Mouse (Mus musculus): ENCODE results near the gene Golga4.
A peak's percentile ranks its signal among the peaks of the same experiment; 100 is the strongest.

The Golga4 gene

DNA sequence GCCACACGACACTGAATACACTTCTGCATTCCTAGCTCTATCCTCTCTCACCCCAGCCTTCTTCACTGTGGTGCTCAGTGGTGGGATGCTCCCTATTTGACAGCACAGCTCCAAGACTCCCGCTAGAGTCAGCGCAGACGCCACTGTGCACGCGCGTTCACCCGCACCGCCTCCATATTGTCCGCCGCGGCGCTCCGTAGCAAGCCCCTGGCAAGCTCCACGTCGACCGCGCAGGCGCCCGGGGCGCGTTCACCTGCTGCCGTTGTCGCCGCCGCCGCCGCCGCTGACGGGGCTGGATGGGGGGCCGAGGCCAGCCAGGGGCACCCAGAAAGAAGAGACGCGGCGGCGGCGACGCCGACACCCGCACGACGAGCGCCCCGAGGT is at the start of gene Golga4:
Gene Golga4 (plus strand): TSS at position 248 of the 384 bp plus-strand sequence.
- peak; percentile 60 for DNase-seq (ENCODE audit: low spot score)

DNA sequence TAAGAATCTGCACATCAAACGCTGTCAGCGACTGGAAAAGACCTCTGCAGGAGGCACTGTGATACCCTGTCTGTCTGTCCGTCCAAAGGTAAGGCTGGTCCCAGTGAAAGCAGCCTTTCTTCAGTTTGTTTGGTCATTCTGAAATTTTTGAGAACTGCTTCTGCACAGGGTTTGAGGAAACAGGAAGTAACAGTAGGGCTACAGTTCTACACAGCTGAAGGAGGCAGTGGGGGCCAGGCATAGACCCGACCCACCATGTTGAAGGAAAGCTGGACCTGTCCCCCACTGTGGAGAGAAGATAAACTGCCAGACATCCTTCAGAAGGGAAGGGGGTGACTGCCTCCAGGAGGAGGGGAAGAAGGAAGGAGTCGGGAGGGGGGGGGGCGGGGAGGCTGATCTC is 49.7 kb upstream of the Golga4 start:
- DNase-seq (ENCODE audit: low spot score) = no peak

DNA sequence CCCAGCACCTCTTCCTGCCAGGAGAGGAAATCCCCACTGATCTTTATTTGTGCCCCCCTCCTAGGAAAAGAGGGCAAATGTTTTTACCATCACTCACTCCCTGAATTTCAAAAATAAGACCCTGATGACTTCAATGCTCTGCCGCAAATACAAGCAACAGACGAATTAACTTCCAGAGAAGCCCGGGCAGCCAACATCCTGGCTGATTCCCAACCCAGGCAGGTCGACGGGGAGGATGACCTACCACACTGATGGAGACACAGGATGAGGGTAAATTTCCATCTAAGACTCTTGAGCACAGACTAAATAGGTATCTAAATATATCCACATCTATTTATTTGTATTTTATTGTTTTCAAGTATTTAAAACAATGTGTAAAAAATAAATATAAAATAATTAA is 48.0 kb upstream of the Golga4 start:
- no peak for DNase-seq (ENCODE audit: low spot score)

DNA sequence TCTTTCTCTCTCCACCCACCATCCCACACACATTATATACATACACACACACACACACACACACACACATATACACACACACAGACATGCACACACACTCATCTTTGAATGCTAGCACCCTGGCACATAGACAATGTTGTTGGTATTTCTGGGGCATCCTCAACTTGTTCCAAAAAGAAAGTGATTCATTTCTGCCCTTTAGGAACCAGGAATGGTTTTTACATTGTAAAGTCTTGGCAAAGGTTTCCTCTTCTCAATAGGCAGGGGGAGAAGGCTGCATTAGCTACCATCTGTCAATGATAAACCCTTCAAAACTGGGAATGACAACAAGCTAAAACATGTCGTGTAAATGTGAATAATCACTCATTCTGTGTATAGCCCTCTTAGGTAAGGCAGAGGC is 42.0 kb upstream of the Golga4 start:
- no peak for DNase-seq (ENCODE audit: low spot score)

- DNase-seq (ENCODE audit: low spot score) = no peak
Measured at GRCm38 (mm10) chr9:118468301-118468700, 37.8 kb upstream of the Golga4 start.

DNA sequence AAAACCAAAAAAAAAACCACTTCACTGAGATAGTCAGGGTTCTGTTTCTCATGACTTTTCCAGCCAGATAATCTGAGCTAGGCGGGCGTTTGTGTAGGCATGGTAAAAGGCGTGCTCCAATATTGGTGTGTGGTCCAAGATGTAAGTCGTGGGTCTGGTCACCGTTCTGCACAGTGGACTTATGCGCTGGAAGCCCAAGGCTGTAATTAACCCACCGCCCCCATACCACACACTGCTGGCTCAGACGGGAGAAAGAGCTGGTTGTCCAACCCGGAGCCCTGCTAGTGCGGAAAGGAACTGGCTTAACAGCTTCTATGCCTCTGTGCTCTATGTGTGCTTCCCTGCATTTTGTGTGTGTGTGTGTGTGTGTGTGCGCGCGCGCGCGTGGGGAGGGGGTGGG is 36.8 kb upstream of the Golga4 start:
- no peak for DNase-seq (ENCODE audit: low spot score)

- DNase-seq (ENCODE audit: low spot score) = no peak
Measured at GRCm38 (mm10) chr9:118471296-118471695, 34.8 kb upstream of the Golga4 start.

DNA sequence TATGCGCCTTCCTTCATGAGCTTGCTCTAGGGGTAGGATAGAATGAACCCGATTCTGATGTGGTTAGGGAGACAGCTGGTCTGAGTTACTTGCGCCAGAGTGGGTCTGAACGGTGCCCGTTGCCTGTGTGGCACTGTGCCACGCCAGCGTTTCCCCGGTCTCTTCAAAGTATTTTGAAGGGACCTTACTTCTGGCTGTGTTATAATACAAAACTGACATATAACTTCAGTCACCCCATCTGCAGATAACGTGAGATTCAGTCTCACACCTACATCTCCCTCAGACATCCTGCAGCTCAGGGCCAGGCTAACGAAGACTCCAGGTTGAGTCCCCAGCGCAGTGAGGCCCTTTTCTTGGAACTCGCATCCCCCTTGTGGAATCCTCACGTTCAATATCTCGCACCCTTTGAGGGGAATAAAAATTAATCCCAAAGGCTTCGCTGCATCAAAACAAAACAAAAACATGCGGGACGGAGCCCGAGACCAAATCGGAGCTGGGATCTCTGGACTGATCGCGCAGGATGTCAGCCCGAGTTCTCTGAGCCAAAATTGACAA is 29.8 kb upstream of the Golga4 start:
- DNase-seq (ENCODE audit: low spot score) = no peak

DNA sequence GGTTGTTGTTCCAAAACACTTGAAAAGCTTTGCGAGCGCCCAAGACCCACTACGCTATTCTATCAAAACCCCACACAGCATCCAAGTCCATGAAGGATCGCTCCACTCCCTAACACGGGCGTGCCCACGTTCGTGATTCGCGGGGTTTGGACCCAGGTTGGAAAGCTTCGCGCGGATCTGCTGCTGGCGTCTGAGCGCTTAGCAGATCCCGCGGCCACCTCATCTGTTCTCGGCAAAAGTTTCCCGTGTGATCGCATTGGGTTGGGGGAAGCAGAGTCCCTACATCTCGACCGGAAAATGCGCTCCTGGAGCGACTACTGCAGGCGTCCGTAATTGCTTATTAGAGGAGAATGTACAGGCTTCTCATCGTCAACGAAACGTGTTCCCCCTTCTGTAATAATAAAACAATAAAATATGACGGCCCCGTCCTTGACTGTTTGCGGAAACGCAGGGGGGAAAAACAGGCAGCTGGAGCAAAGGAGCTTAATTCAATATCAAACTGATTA is 29.2 kb upstream of the Golga4 start:
- no peak for DNase-seq (ENCODE audit: low spot score)

- DNase-seq (ENCODE audit: low spot score) = no peak
Measured at GRCm38 (mm10) chr9:118477281-118477931, 28.7 kb upstream of the Golga4 start.

DNA sequence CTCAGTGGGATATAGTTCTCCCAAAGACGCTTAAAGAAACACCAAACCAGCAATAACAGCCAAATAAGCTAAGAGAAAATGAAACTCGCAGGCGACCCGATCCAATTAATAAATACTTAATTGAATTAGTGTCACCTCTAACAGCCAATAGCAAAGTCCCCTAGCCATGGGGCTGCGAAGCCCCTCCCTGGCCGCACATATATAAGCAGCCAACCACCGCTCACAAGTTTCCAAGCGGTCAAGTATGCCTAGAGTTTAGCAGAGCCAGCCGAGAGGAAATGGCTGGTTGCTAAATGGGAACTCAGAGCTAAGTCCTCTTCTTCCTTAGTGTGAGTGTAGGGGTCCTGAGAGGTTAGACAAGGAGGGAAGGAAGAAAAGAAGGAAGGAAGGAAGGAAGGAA is 28.1 kb upstream of the Golga4 start, which contains the start of gene Eomes:
Gene Eomes (plus strand): TSS at position 252 of the 400 bp plus-strand sequence.
- no peak for DNase-seq (ENCODE audit: low spot score)

- no peak for DNase-seq (ENCODE audit: low spot score)
Measured at GRCm38 (mm10) chr9:118478458-118478838, 27.6 kb upstream of the Golga4 start.

DNA sequence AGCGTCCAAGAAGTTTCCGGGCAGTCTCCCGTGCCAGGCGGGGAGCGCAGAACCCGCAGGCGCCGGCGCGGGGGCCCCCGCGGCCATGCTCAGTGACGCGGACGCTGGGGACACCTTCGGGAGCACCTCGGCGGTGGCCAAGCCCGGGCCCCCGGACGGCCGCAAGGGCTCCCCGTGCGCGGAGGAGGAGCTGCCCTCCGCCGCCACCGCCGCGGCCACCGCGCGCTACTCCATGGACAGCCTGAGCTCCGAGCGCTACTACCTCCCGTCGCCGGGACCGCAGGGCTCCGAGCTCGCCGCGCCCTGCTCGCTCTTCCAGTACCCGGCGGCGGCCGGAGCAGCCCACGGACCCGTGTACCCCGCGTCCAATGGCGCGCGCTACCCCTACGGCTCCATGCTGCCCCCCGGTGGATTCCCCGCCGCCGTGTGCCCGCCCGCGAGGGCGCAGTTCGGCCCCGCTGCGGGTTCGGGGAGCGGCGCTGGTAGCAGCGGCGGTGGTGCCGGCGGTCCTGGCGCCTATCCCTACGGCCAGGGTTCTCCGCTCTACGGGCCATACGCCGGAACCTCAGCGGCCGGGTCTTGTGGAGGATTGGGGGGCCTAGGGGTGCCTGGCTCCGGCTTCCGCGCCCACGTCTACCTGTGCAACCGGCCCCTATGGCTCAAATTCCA is 27.1 kb upstream of the Golga4 start:
- no peak for DNase-seq (ENCODE audit: low spot score)

DNA sequence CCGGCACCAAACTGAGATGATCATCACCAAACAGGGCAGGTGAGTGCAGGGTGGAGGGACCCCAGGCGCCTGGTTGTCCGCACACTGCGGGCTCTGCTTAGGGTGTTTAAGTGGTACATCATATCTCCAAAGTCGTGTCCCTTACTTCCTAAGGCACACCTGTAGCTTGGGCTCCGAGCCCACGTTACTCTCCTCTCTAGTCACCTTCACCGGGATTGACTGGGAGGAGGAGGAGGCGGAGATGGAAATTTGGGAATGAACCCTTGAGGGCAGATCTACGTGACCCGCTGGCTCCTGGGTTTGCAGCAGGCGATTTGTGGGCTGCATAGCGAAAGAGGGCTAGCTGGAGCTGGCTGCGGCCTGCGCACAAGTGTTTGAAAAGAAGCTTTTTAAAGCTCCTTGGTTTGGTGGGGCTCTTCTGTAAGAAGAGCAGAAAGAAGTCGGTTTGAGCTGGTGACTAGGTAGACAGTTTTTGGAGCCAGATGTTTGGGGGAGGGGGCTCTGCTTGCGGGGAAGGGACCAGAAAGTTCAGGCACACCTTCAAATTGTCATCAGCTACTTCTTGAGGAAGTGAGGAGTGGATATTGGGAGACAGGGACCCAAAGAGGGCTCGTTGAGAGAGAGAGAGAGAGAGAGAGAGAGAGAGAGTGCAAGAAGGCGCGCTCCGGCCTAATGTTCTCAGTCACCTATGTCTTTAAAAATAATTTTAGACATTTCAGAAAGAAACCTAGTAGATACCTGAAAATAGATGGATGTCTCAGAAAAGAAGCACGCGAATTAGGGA is 26.4 kb upstream of the Golga4 start:
- no peak for DNase-seq (ENCODE audit: low spot score)

DNA sequence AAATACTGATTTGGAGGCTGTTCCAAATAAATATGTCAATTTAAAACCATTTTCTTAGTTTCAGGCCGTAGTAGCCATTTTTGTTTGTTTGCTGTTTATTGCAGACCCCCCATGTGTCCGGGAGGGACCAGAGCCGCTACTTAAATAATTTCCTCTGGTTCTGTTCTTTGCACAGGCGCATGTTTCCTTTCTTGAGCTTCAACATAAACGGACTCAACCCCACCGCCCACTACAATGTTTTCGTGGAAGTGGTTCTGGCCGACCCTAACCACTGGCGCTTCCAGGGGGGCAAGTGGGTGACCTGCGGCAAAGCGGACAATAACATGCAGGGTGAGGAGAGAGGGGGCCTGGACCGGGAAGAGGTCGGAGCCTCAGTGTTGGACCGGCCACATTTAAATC is 25.8 kb upstream of the Golga4 start:
- no peak for DNase-seq (ENCODE audit: low spot score)

- no peak for DNase-seq (ENCODE audit: low spot score)
Measured at GRCm38 (mm10) chr9:118482210-118482609, 23.9 kb upstream of the Golga4 start.

- no peak for DNase-seq (ENCODE audit: low spot score)
Measured at GRCm38 (mm10) chr9:118486361-118487095, 19.5 kb upstream of the Golga4 start.

DNA sequence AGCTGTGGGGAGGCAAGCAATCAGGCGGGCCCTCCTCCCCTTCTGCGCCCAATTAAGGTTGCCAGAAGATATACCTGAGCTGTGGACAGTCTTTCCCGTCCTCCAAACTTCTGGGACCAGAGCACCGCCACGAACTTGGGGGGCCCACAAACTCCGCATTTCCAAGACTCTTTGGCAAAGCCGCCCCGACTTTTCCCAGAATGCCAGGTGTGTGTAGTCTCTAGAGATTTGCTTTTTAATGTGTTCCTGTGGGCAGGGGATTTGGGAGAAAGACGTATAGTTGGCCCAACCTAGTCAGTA is 19.0 kb upstream of the Golga4 start:
- DNase-seq (ENCODE audit: low spot score) = no peak

GRCm38 (mm10) chr9:118487636-118488035 is 18.4 kb upstream of the Golga4 start:
- no peak for DNase-seq (ENCODE audit: low spot score)

DNA sequence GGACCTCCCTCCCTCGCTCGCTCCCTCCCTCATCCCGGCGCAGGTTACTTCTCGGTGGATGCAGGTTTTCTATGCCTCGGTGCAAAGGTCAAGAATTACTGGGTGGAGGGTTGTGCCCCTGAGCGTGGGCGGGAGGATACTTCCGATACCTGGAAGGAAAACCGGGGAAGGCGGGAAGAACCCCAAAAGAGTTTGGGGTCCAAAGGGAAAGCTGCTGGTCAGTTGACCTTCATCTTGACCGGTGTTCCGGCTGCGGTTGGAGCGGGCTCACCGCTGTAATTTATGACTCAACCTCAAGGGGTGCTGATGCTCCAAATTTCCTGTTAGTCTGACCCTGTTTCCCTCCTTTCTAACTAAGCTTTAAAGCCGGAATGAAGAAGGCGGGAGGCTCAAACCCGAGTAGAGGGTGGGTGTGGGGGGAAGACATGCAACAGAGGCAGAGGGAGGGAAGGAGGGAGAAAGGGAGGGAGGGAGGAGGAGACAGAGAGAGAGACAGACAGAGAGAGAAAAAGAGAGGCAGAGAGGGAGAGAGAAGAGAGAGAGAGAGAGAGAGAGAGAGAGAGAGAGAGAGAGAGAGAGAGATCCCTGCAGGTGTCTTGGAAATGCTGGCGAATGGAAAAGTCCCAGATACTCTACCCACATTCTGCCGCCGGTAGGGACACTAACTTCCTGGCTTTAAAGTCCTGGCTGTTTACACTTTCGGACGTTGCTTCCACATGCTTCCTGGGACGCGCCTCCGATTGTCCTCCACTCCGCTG is 17.8 kb upstream of the Golga4 start:
- DNase-seq (ENCODE audit: low spot score) = no peak

DNA sequence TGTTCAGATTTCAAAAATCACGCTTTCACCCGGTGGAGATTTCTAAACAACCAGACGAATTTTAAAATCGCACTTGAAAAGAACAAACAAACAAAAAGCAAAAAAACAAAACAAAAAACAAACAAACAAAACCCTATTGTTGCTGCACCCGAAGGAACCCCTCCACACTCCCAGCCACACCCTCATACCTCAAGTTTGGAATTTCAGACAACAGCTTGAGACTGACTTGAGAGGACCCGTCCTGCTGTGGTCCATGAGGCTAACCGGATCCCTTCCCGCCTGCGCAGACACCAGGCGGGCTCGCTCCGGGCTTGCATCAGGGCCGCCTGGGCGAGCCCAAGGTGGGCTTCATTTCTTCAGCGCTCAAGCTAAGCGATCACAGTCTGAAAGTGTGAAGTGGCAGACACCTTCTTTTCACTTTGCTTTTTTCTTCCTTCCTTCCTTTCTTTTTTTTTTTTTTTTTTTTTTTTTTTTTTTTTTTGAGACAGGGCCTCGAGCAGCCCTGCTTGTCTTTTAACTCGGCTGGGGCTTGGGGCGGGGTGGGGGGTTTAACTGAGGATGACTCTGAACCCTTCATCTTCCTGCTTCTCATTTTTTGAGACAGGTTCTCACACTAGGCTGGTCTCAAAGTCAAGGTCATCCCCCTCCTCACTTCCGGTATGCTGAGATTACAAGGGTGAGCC is 17.0 kb upstream of the Golga4 start:
- no peak for DNase-seq (ENCODE audit: low spot score)

Data from layer of hippocampus, adult 9-10 months (tissue).